Mouse (Mus musculus) G1E (cell line): Measurements from ENCODE around the gene Atf6b.

Source experiments
- CTCF ChIP-seq: IDR thresholded peaks from 2 replicates; pipeline ENCODE4 v1.5.1; 2012; ENCODE audit warnings: low read depth, low read length, inconsistent platforms, mixed read lengths
- GATA1 ChIP-seq: IDR thresholded peaks from 2 replicates; pipeline ENCODE4 v1.6.1; 2012; ENCODE audit warnings: borderline replicate concordance, low read length, inconsistent platforms, mixed read lengths
- TAL1 ChIP-seq: conservative IDR thresholded peaks from 2 replicates; pipeline ENCODE4 v1.6.1; 2012; ENCODE audit warnings: low read depth, low read length, inconsistent platforms, mixed read lengths

DNA sequence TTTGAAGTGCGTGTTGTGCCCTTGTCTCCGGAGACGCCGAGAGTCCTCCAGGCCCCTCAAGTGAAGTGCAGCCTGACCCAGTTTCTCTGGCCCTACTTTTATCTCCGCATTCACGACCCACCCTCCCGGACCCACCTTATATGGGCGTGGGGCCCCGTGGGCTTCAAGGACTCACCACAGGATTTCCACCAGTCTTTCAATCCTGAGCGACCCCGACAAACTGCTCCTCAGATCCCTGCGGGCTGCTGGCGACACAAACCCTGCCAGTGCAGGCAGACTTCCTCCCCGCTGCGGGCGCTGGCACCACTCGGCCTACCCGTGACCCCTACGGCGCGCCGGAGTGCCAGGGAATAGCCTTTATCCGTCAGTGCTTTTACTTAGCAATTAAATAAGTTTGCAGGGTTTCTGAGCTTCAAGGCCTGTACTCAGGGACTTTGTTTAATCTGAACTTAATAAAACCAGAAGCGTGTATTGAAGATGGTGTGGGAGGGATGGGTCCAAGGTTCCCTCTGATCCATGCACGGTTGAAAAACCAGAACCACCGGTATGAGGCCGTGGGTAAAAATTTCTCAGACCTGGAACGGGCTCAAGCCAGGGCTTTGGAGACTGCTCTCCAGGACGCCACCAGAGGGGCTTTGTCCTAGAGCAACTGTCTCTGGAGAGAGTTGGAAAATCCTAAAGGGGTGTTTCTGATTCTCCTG is 18.9 kb upstream of the Atf6b start, which contains the start of gene Ppt2:
- TF ChIP-seq CTCF (no peak), TAL1 (no peak), GATA1 (no peak)
